In the genomic region with DNA sequence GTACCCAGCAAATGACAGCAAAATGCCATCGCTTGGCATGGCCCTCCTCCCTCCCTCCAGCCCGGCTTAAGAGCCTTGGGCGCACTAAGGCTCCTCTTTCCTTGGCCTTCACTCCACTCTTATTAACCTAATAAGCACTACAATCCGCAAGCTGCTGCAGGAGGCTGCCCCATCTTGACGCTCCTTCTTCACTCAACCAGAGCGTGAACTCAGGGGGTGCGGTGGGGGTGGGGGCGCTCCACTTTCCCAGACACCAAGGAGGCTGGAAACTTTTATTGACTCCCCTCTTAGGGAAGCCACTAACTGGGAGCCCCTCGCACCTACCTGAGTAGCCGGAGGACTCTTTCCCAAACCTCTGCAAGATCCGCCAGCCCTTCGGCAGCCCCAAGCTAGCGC, we compare ENCODE assay signal across 7 mouse cellular contexts. TPM values are rescaled to one million over a fixed set of nuclear protein-coding genes. Genes with fewer than 3 reads are reported as not detected.
DNase-seq lines count a peak whose midpoint lies in the region; ATAC-seq and TF ChIP-seq lines count a peak whose summit lies in the region.

No protein-coding gene starts in this region.

- DNase-seq in lung, embryonic 14.5 days, result peak; percentile 38
- DNase-seq in lung, postnatal 10 days, result no peak
- DNase-seq in forelimb bud, embryonic 11.5 days (ENCODE audit: low read depth, low spot score), result peak; percentile 25
- DNase-seq in retina, postnatal 1 day, result peak; percentile 67
- DNase-seq in cerebellum, postnatal 10 days, result no peak

- ATAC-seq in lung, embryonic 14.5 days (ENCODE audit: insufficient read depth), result no peak; the same call in 1 of the 2 replicates
- peak; percentile 18 for ATAC-seq in liver, embryonic 12.5 days

- peak overlapping the region; percentile 83 for H3K9ac ChIP-seq in lung, embryonic 14.5 days
- peak overlapping the region; percentile 85 for H3K9ac ChIP-seq in liver, embryonic 12.5 days

- peak overlapping the region; percentile 76 for H3K4me3 ChIP-seq in lung, embryonic 14.5 days (ENCODE audit: low read depth, low read length)
- H3K4me3 ChIP-seq in bone marrow macrophage, adult 2 months (ENCODE audit: insufficient read depth, low read length), result peak overlapping the region; percentile 76
- peak overlapping the region; percentile 87 for H3K4me3 ChIP-seq in liver, embryonic 12.5 days

- TF ChIP-seq CTCF in lung, embryonic 14.5 days (IDR thresholded peaks at IDR 0.05; ENCODE audit: low read depth), result no peak
- no peak for TF ChIP-seq CTCF in bone marrow macrophage, adult 2 months (IDR thresholded peaks at IDR 0.05; ENCODE audit: low read depth, low read length)

- H3K9me3 ChIP-seq in lung, embryonic 14.5 days (ENCODE audit: low read depth, low read length), result no peaks in the 10 kb centered on the region
- H3K9me3 ChIP-seq in liver, embryonic 12.5 days (replicated peaks), result no peaks in the 10 kb centered on the region

- WGBS in lung, embryonic 14.5 days, result 0% methylated on average over 13 of the region's 13 CpGs
- WGBS in liver, embryonic 12.5 days (ENCODE audit: insufficient replicate concordance), result under 1% methylated on average over 13 of the region's 13 CpGs

- H3K4me1 ChIP-seq in lung, embryonic 14.5 days (ENCODE audit: insufficient read depth), result 0 out of 2 replicates have a peak, but pooled peaks cover 5% of the 10 kb centered on the region
- H3K4me1 ChIP-seq in bone marrow macrophage, adult 2 months (ENCODE audit: control insufficient read depth, insufficient read depth, low read length), result peaks cover 12% of the 10 kb centered on the region
- peaks cover 13% of the 10 kb centered on the region for H3K4me1 ChIP-seq in liver, embryonic 12.5 days

- TF ChIP-seq POLR2A in bone marrow macrophage, adult 2 months (IDR thresholded peaks at IDR 0.05; ENCODE audit: borderline replicate concordance, low read depth, low read length), result no peak

- no peaks in the 10 kb centered on the region for H3K36me3 ChIP-seq in lung, embryonic 14.5 days (ENCODE audit: insufficient read depth)
- H3K36me3 ChIP-seq in liver, embryonic 12.5 days, result peaks cover 15% of the 10 kb centered on the region; the same call in 1 of the 2 replicates

- peak overlapping the region; percentile 88 for H3K4me2 ChIP-seq in lung, embryonic 14.5 days
- H3K4me2 ChIP-seq in liver, embryonic 12.5 days, result peak overlapping the region; percentile 89

- peak overlapping the region; percentile 75; the same call in 1 of the 2 replicates for H3K27ac ChIP-seq in lung, embryonic 14.5 days (ENCODE audit: low read depth)
- H3K27ac ChIP-seq in bone marrow macrophage, adult 2 months (ENCODE audit: insufficient read depth, low read depth, low read length), result no peak overlapping the region; the same call in 1 of the 2 replicates
- peak overlapping the region; percentile 79 for H3K27ac ChIP-seq in liver, embryonic 12.5 days

- no peaks in the 10 kb centered on the region for H3K27me3 ChIP-seq in lung, embryonic 14.5 days (ENCODE audit: insufficient read depth, low read length)
- H3K27me3 ChIP-seq in liver, embryonic 12.5 days (replicated peaks), result no peaks in the 10 kb centered on the region

RNA-seq across cellular contexts. Expression of a gene that starts 0.5 kb away (rescaled TPM):
- 35.2 and 35.5 TPM in 2 replicates for polyA plus RNA-seq in lung, embryonic 14.5 days (2014; fragmentation: Nextera tagmentation; extraction: Ambion mirVana)
- 13.3 and 14.5 TPM in 2 replicates for polyA plus RNA-seq in bone marrow macrophage, adult 2 months (2012; ENCODE audit: insufficient read depth, insufficient read length, missing spikeins)
- polyA plus RNA-seq in liver, embryonic 12.5 days (2016; fragmentation: Nextera tagmentation; extraction: Ambion mirVana), result 10.5 and 11.8 TPM in 2 replicates

RNA-seq across cellular contexts. Expression of a gene that starts 0.7 kb away (rescaled TPM):
- 6.2 and 6.7 TPM in 2 replicates for polyA plus RNA-seq in lung, embryonic 14.5 days (2014; fragmentation: Nextera tagmentation; extraction: Ambion mirVana)
- 7.5 and 9.8 TPM in 2 replicates for polyA plus RNA-seq in bone marrow macrophage, adult 2 months (2012; ENCODE audit: insufficient read depth, insufficient read length, missing spikeins)
- 4.2 and 4.8 TPM in 2 replicates for polyA plus RNA-seq in liver, embryonic 12.5 days (2016; fragmentation: Nextera tagmentation; extraction: Ambion mirVana)

Comparison
In these comparisons a context has a peak if more than half of its experiments do, and no peak if none do; other contexts are left out.
1. DNase-seq: peak in lung, embryonic 14.5 days (single experiment), forelimb bud, embryonic 11.5 days (single experiment) and retina, postnatal 1 day (single experiment); none in lung, postnatal 10 days (single experiment) and cerebellum, postnatal 10 days (0 of 2).
2. Peak in every context shown above with its lines, with median percentiles within 50 percentile points of each other: H3K4me3 ChIP-seq.